Mouse (Mus musculus) gastrocnemius, postnatal 25 days (tissue): ENCODE results near the gene Fam47e. TPM values are rescaled to one million over a fixed set of nuclear protein-coding genes. Genes with fewer than 3 reads are reported as not detected.
"Not testable (repeated sequence)": the region's sequence is repeated elsewhere in the genome, so short reads cannot be mapped to it uniquely, and the experiment has no call there.

Experiments used
- DNase-seq: peaks from one replicate; pipeline ENCODE4 v3.0.0; 2022
- long read RNA-seq, 2 experiments: library from polyadenylated mRNA; stranded (forward); transcript quantifications; one replicate each; pipeline ENCODE4 v2.0.0; 2021
- total RNA-seq, 2 experiments: library from RNA; stranded (reverse); gene quantifications; 1 replicate in 1 of 2; 2 replicates in 1 of 2; pipeline ENCODE4 v1.2.3; 2021

Fam47e gene
- total RNA-seq, result not detected
- long read RNA-seq, experiment 1, partial matches to known transcripts, result 0 of 1 reads
- long read RNA-seq, experiment 1, other reads (novel, unspliced or antisense), result 1 of 1 reads
- long read RNA-seq, experiment 2, partial matches to known transcripts, result 0 of 1 reads
- long read RNA-seq, experiment 2, other reads (novel, unspliced or antisense), result 1 of 1 reads

GRCm38 (mm10) chr5:92554891-92555511, at the start of gene Fam47e:
TSS of gene Fam47e (plus strand) at chr5:92555069.
- DNase-seq, result no peak

- peak; percentile 98 for DNase-seq
These were observed 49.4 kb upstream of the Fam47e start for GRCm38 (mm10) chr5:92505402-92505865.

- DNase-seq, result peak; percentile 53
These were observed 48.6 kb upstream of the Fam47e start for GRCm38 (mm10) chr5:92506301-92506729.

- no peak for DNase-seq
These were observed 48.1 kb upstream of the Fam47e start, which contains the start of gene Scarb2 for GRCm38 (mm10) chr5:92506733-92507132. TSS of gene Scarb2 (minus strand) at chr5:92506833.

- DNase-seq, result no peak
These were observed 46.0 kb upstream of the Fam47e start for GRCm38 (mm10) chr5:92508853-92509252.

- no peak for DNase-seq
These were observed 43.6 kb upstream of the Fam47e start for GRCm38 (mm10) chr5:92511256-92511655.

GRCm38 (mm10) chr5:92512066-92512465, 42.8 kb upstream of the Fam47e start:
- DNase-seq, result no peak

- DNase-seq, result not testable (repeated sequence)
These were observed 33.7 kb upstream of the Fam47e start for GRCm38 (mm10) chr5:92521131-92521530.

- no peak for DNase-seq
These were observed 30.0 kb upstream of the Fam47e start for GRCm38 (mm10) chr5:92524821-92525258.

- no peak for DNase-seq
These were observed 15.2 kb upstream of the Fam47e start for GRCm38 (mm10) chr5:92539698-92540097.

GRCm38 (mm10) chr5:92552611-92553010, 2.3 kb upstream of the Fam47e start:
- no peak for DNase-seq

GRCm38 (mm10) chr5:92553939-92554338, 930 bp upstream of the Fam47e start:
- DNase-seq, result no peak

GRCm38 (mm10) chr5:92554443-92554842, 426 bp upstream of the Fam47e start:
- no peak for DNase-seq

- DNase-seq, result no peak
These were observed 1.0 kb downstream of the Fam47e start for GRCm38 (mm10) chr5:92555905-92556304.

- DNase-seq, result no peak
These were observed 2.6 kb downstream of the Fam47e start for GRCm38 (mm10) chr5:92557508-92557907.

- no peak for DNase-seq
These were observed 5.3 kb downstream of the Fam47e start for GRCm38 (mm10) chr5:92560201-92560600.

GRCm38 (mm10) chr5:92562002-92562401, 7.1 kb downstream of the Fam47e start:
- DNase-seq, result no peak

GRCm38 (mm10) chr5:92571232-92571631, 16.4 kb downstream of the Fam47e start:
- DNase-seq, result no peak

GRCm38 (mm10) chr5:92579559-92579958, 24.7 kb downstream of the Fam47e start:
- DNase-seq, result no peak

GRCm38 (mm10) chr5:92585932-92586331, 31.1 kb downstream of the Fam47e start:
- DNase-seq, result no peak

- peak; percentile 53 for DNase-seq
These were observed 40.2 kb downstream of the Fam47e start for GRCm38 (mm10) chr5:92595026-92595425.

GRCm38 (mm10) chr5:92596865-92597264, 42.0 kb downstream of the Fam47e start:
- DNase-seq, result no peak

- DNase-seq, result peak; percentile 75
These were observed 44.2 kb downstream of the Fam47e start for GRCm38 (mm10) chr5:92599030-92599429.
